Mouse (Mus musculus) limb, embryonic 15.5 days (tissue): ENCODE measurements around the gene Dnajc27. TPM values are rescaled to one million over a fixed set of nuclear protein-coding genes. Genes with fewer than 3 reads are reported as not detected.
A peak's percentile ranks its signal among the peaks of the same experiment; 100 is the strongest.

Experiments
- ATAC-seq: fragments of 200-750 bp; cut with Nextera tagmentation; 2 replicates; pipeline ENCODE4 v1.8.0; 2017; ENCODE audit warnings: low read depth, moderate TSS enrichment; ENCODE audit not compliant: insufficient number of reproducible peaks, low FRiP score, low TSS enrichment
- H3K27ac ChIP-seq: fragments of 300-500 bp; sonication (generic); 2 replicates; pipeline ENCODE4 v1.5.1; 2015; ENCODE audit warnings: moderate library complexity, mild to moderate bottlenecking, inconsistent platforms
- H3K27me3 ChIP-seq: fragments of 300-500 bp; sonication (generic); 2 replicates; pipeline ENCODE4 v1.6.1; 2015; ENCODE audit warnings: inconsistent platforms
- H3K36me3 ChIP-seq: fragments of 300-500 bp; sonication (generic); 2 replicates; pipeline ENCODE4 v1.6.1; 2015; ENCODE audit warnings: inconsistent platforms
- H3K4me1 ChIP-seq: fragments of 300-500 bp; sonication (generic); 2 replicates; pipeline ENCODE4 v1.6.1; 2015; ENCODE audit warnings: inconsistent platforms
- H3K4me2 ChIP-seq: fragments of 300-500 bp; sonication (generic); 2 replicates; pipeline ENCODE4 v1.6.1; 2015; ENCODE audit warnings: mild to moderate bottlenecking, inconsistent platforms
- H3K4me3 ChIP-seq: fragments of 300-500 bp; sonication (generic); 2 replicates; pipeline ENCODE4 v1.5.1; 2015; ENCODE audit warnings: mild to moderate bottlenecking, inconsistent platforms
- H3K9ac ChIP-seq: fragments of 300-500 bp; sonication (generic); 2 replicates; pipeline ENCODE4 v1.6.1; 2015; ENCODE audit warnings: inconsistent platforms
- H3K9me3 ChIP-seq: fragments of 300-500 bp; sonication (generic); 2 replicates; pipeline ENCODE4 v1.6.1; 2016; ENCODE audit warnings: inconsistent platforms
- WGBS: fragments of 180-500 bp; shearing (Covaris S2); methylation state at CpG from one replicate; pipeline ENCODE4 v1.1.7; 2015; 5-methylcytosine and 5-hydroxymethylcytosine counted together
- polyA plus RNA-seq: library from polyadenylated mRNA; unstranded; fragments of >200 nt; fragmentation: Nextera tagmentation; extraction: Ambion mirVana; gene quantifications from 2 replicates; pipeline ENCODE4 v1.2.1, GENCODE M21; 2015

The Dnajc27 gene
- polyA plus RNA-seq, 1 experiment from 2014 or later, result 5.1 TPM

- Histone ChIP-seq H3K4me3 (no peak overlapping the region), H3K36me3 (no peaks in the 10 kb centered on the region), H3K9me3 (no peaks in the 10 kb centered on the region), H3K9ac (no peak overlapping the region), H3K27me3 (no peaks in the 10 kb centered on the region), H3K4me2 (no peak overlapping the region), H3K27ac (no peak overlapping the region), H3K4me1 (no peaks in the 10 kb centered on the region)
- ATAC-seq, result no peak
- 69% methylated on average over 9 of the region's 9 CpGs for WGBS
These were observed 24.1 kb upstream of the Dnajc27 start for GRCm38 (mm10) chr12:4058321-4058720.

GRCm38 (mm10) chr12:4059683-4060082, 22.7 kb upstream of the Dnajc27 start:
- H3K27me3 ChIP-seq, result no peaks in the 10 kb centered on the region
- H3K4me1 ChIP-seq, result no peaks in the 10 kb centered on the region
- H3K9me3 ChIP-seq, result no peaks in the 10 kb centered on the region
- no peak overlapping the region for H3K9ac ChIP-seq
- 90% methylated on average over 4 of the region's 4 CpGs for whole genome bisulfite sequencing
- no peak overlapping the region for H3K27ac ChIP-seq
- H3K36me3 ChIP-seq, result no peaks in the 10 kb centered on the region
- H3K4me3 ChIP-seq, result no peak overlapping the region
- ATAC-seq, result no peak
- no peak overlapping the region for H3K4me2 ChIP-seq

DNA sequence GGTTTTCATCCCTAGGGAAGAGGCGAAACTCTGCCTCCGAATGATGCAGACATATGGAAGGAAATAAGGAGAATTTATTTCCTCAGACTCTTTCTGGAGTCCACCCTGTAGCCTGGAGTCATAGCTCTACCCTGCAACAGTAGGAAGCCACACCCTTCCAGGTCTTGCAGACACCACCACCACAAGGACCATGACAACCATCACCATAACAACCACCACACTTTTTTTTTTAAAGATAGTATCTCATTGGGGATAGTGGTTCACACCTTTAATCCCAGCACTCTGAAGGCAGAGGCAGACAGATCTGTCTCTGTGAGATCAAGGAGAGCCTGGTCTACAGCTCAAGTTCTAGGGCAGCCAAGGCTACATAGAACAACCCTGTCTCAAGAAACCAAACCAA, 16.9 kb upstream of the Dnajc27 start:
- Histone ChIP-seq H3K9ac (no peak overlapping the region), H3K4me1 (no peaks in the 10 kb centered on the region), H3K4me3 (no peak overlapping the region), H3K4me2 (no peak overlapping the region), H3K9me3 (no peaks in the 10 kb centered on the region), H3K27ac (no peak overlapping the region), H3K36me3 (no peaks in the 10 kb centered on the region), H3K27me3 (0 out of 2 replicates have a peak, but pooled peaks cover 5% of the 10 kb centered on the region)
- WGBS, result 89% methylated on average over 2 of the region's 2 CpGs
- ATAC-seq, result no peak

DNA sequence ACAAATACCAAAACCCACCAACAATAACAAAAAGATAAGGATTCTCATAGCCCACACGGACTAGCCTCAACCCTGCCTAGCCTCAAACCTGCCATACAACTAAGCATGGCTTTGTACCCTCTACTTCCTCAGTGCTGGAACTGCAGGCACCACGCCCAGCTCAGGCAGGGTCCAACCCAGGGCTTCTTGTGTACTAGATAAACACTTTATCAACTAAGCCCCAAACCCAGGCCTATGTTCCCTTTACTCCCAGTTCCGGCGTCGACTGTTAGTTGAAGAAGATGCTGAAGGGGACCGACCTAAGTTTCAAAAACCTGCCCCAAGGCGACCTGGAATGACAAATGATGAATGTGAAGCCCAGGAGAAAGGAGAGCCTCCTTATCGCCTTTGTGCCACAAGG, 16.4 kb upstream of the Dnajc27 start:
- 75% methylated on average over 8 of the region's 8 CpGs for WGBS
- no peak for ATAC-seq
- H3K9me3 ChIP-seq, result no peaks in the 10 kb centered on the region

DNA sequence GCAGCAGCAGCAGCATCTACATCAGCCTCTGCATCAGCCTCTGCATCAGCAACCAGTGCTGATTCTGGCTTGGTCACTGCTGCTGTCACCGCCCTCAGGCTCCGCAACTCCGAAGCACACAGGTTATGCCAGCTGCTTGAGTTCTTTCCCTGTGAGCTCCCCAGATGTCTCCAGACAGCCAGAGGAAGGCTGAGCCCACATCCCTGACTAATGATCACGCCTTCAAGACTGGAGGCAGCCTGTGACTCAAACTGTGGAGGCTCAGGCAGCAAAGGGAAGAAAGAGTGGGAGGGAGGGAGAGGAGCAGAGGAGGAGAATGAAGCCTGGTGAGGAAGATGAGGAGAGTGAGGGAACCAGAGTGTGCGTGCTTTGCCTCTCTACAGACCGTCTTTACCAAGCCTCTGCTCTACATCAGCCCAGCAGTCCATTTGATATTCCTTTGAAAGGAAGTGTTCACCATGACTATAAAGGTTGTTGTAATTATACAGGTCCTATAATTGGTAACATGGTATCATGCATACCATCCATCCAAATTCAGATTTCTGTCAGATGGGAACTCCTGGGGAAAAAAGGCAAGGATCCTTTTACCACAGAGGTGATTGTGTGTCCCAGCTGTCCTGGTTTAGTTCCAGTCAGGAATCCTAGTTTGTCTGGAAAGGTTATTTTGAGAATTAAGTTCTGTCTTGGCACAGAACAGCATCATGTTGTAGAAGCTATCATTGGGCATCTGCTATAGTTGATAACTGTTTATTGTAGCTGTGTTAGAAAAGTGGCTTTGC, 15.5 kb upstream of the Dnajc27 start:
- Histone ChIP-seq H3K4me3 (no peak overlapping the region), H3K27me3 (0 out of 2 replicates have a peak, but pooled peaks cover 5% of the 10 kb centered on the region), H3K9me3 (no peaks in the 10 kb centered on the region), H3K4me1 (no peaks in the 10 kb centered on the region), H3K36me3 (no peaks in the 10 kb centered on the region), H3K27ac (no peak overlapping the region), H3K4me2 (no peak overlapping the region), H3K9ac (no peak overlapping the region)
- WGBS, result 63% methylated on average over 6 of the region's 6 CpGs
- no peak for ATAC-seq

More for the DNA sequence above, 16.4 kb upstream of the Dnajc27 start:
- H3K4me3 ChIP-seq, result no peak overlapping the region
- H3K27ac ChIP-seq, result no peak overlapping the region
- H3K4me2 ChIP-seq, result no peak overlapping the region
- no peak overlapping the region for H3K9ac ChIP-seq
- H3K27me3 ChIP-seq, result 0 out of 2 replicates have a peak, but pooled peaks cover 5% of the 10 kb centered on the region
- no peaks in the 10 kb centered on the region for H3K36me3 ChIP-seq
- no peaks in the 10 kb centered on the region for H3K4me1 ChIP-seq

DNA sequence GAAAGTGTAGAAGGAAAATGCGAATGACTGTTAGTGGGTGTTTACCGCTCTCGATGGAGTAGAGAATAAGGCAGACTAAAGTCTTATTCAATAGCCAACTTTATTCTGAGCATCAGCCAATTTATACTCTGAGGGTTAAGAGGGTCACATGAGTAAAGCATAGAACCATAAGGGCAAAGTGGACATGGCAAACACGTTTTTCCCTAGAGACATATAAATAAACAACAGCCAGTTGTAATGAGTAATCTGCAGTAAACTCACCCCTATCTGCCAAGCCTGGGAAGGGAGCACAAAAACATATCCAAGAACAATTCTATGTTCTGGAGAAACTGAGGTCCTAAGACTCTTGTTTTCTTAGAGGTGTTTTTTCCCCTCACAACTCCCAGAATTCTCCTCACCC, 13.8 kb upstream of the Dnajc27 start:
- ATAC-seq, result no peak
- Histone ChIP-seq H3K9me3 (no peaks in the 10 kb centered on the region), H3K36me3 (no peaks in the 10 kb centered on the region), H3K4me2 (no peak overlapping the region), H3K27me3 (0 out of 2 replicates have a peak, but pooled peaks cover 5% of the 10 kb centered on the region), H3K27ac (no peak overlapping the region), H3K4me1 (no peaks in the 10 kb centered on the region), H3K9ac (no peak overlapping the region), H3K4me3 (no peak overlapping the region)
- 76% methylated on average over 4 of the region's 4 CpGs for WGBS

DNA sequence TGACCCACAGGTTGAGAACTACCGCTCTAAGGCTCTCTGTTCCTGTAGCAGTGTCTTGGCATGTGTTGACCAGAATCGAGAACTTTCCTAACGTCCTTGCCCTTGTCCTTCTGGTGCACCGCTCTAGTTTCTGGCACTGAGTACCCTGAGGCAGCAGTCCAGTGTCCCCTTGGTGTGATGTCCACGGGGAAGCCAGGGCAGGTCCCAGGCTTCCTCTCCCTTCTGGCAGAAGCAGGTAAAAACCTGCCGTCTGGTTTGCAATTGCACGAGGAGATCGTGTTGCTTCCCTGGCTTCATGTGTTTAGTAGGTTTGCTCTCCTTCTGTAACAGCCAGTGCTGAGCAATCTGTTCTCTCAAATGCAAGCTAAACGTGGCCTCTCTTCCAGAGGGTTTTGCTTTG, 10.7 kb upstream of the Dnajc27 start:
- Histone ChIP-seq H3K4me3 (no peak overlapping the region), H3K27me3 (no peaks in the 10 kb centered on the region), H3K36me3 (no peaks in the 10 kb centered on the region), H3K4me2 (no peak overlapping the region), H3K4me1 (no peaks in the 10 kb centered on the region), H3K27ac (no peak overlapping the region), H3K9me3 (no peaks in the 10 kb centered on the region), H3K9ac (no peak overlapping the region)
- 67% methylated on average over 9 of the region's 9 CpGs for WGBS
- ATAC-seq, result no peak

DNA sequence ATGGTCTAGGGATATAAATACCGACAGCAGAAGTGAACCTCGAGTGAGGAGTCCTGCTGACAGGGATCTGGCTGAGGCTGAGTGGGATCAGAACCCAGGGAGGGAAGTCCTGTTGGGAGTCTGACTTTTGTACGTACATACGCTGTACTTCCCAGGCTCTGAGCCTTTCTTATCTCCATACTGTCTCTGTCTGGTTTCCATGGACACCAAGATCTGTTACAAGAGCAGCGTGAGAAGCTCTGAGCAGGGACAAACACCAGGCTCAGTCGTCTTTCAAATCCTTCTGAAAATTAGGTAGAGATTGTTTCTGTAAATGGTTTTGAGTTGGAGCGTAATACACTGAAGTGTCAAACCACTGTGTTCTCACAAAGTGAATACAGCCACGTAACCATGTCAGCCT, 7.0 kb upstream of the Dnajc27 start:
- H3K4me1 ChIP-seq, result no peaks in the 10 kb centered on the region
- H3K4me3 ChIP-seq, result no peak overlapping the region
- no peak overlapping the region for H3K27ac ChIP-seq
- ATAC-seq, result no peak
- H3K9me3 ChIP-seq, result no peaks in the 10 kb centered on the region
- no peak overlapping the region for H3K4me2 ChIP-seq
- no peak overlapping the region for H3K9ac ChIP-seq
- H3K36me3 ChIP-seq, result no peaks in the 10 kb centered on the region
- 69% methylated on average over 8 of the region's 8 CpGs for WGBS
- no peaks in the 10 kb centered on the region for H3K27me3 ChIP-seq

DNA sequence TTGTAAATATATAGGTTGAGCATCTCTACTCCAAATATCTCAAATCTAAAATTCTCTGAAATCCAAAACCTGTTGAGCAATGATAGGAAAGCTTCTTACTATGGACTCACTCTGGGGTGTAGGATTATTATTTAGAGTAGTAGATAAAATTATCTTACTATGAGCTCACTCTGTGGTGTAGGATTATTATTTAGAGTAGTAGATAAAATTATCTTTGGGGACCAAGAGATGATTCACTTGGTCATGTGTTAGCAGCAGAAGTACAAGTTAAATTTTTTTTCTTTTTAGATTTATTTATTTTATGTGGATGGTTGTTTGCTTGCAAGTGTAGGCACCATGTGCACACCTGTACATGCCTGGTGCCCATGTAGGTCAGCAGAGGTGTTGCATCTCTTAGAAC, 6.0 kb upstream of the Dnajc27 start:
- Histone ChIP-seq H3K4me1 (no peaks in the 10 kb centered on the region), H3K27me3 (no peaks in the 10 kb centered on the region), H3K9ac (no peak overlapping the region), H3K4me3 (no peak overlapping the region), H3K4me2 (no peak overlapping the region), H3K36me3 (no peaks in the 10 kb centered on the region), H3K9me3 (no peaks in the 10 kb centered on the region), H3K27ac (no peak overlapping the region)
- no peak for ATAC-seq

DNA sequence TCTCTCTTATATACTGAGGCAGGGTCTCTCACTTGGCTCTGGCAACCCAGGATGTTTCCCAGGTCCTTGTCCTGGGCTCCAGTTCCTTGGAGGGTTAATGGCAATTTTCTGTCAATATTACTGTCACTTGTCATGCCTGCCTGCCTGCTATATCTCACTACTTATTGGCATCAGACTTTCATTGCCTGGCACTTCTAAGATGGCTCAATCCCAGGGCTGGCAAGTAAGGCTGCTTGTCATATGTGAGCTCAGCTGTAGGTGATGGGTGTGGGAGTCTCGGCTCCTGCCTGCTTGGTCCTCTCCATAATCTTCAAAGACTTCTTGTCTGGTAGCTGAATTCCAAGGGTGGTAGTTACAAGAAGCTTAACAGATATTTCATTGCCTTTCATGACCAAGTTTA, 4.3 kb upstream of the Dnajc27 start:
- ATAC-seq, result no peak
- Histone ChIP-seq H3K36me3 (no peaks in the 10 kb centered on the region), H3K4me3 (no peak overlapping the region), H3K9ac (no peak overlapping the region), H3K9me3 (no peaks in the 10 kb centered on the region), H3K4me1 (peaks cover 2% of the 10 kb centered on the region; the same call in 1 of the 2 replicates), H3K27me3 (no peaks in the 10 kb centered on the region), H3K27ac (no peak overlapping the region), H3K4me2 (no peak overlapping the region)
- 30% methylated on average over 1 of the region's 1 CpGs for WGBS

GRCm38 (mm10) chr12:4080311-4080710, 2.1 kb upstream of the Dnajc27 start:
- WGBS, result 0% methylated on average over 2 of the region's 2 CpGs
- no peaks in the 10 kb centered on the region for H3K36me3 ChIP-seq
- no peak overlapping the region for H3K4me2 ChIP-seq
- no peak overlapping the region for H3K27ac ChIP-seq
- H3K9me3 ChIP-seq, result no peaks in the 10 kb centered on the region
- H3K27me3 ChIP-seq, result no peaks in the 10 kb centered on the region
- peaks cover 2% of the 10 kb centered on the region; the same call in 1 of the 2 replicates for H3K4me1 ChIP-seq
- no peak overlapping the region for H3K4me3 ChIP-seq
- no peak overlapping the region for H3K9ac ChIP-seq
- no peak for ATAC-seq

GRCm38 (mm10) chr12:4083441-4083840, 1.1 kb downstream of the Dnajc27 start:
- Histone ChIP-seq H3K4me2 (peak overlapping the region; percentile 77; the same call in 1 of the 2 replicates), H3K27ac (no peak overlapping the region), H3K9ac (no peak overlapping the region), H3K9me3 (no peaks in the 10 kb centered on the region), H3K27me3 (no peaks in the 10 kb centered on the region), H3K4me3 (peak overlapping the region; percentile 64; the same call in 1 of the 2 replicates), H3K4me1 (peaks cover 2% of the 10 kb centered on the region; the same call in 1 of the 2 replicates), H3K36me3 (peaks cover 21% of the 10 kb centered on the region)
- ATAC-seq, result no peak
- 58% methylated on average over 8 of the region's 8 CpGs for WGBS
